Mouse (Mus musculus): ENCODE data around the gene Gm7073. TPM values are rescaled to one million over a fixed set of nuclear protein-coding genes. Genes with fewer than 3 reads are reported as not detected.

Gene Gm7073
- polyA plus RNA-seq, 1 experiment from 2014 or later = not detected

GRCm38 (mm10) chrX:60463786-60464185 is 75.3 kb downstream of the Gm7073 start:
- no peaks in the 10 kb centered on the region for H3K27me3 ChIP-seq
- H3K4me2 ChIP-seq (replicated peaks) = no peak overlapping the region
- no peaks in the 10 kb centered on the region for H3K4me1 ChIP-seq (replicated peaks)
- H3K27ac ChIP-seq = no peak overlapping the region
- no peak for ATAC-seq
- 12% methylated on average over 2 of the region's 2 CpGs for WGBS
- no peak overlapping the region for H3K9ac ChIP-seq (replicated peaks)
- H3K4me3 ChIP-seq (replicated peaks) = no peak overlapping the region
- H3K9me3 ChIP-seq = no peaks in the 10 kb centered on the region
- no peaks in the 10 kb centered on the region for H3K36me3 ChIP-seq

- Histone ChIP-seq H3K36me3 (no peaks in the 10 kb centered on the region), H3K27me3 (no peaks in the 10 kb centered on the region), H3K4me1 (replicated peaks) (no peaks in the 10 kb centered on the region), H3K9me3 (no peaks in the 10 kb centered on the region), H3K4me3 (replicated peaks) (no peak overlapping the region), H3K27ac (no peak overlapping the region), H3K4me2 (replicated peaks) (no peak overlapping the region), H3K9ac (replicated peaks) (no peak overlapping the region)
- ATAC-seq = no peak
- WGBS = 48% methylated on average over 4 of the region's 4 CpGs
Measured at GRCm38 (mm10) chrX:60414563-60415111, 124.4 kb downstream of the Gm7073 start.

GRCm38 (mm10) chrX:60405681-60406080 is 133.4 kb downstream of the Gm7073 start:
- 48% methylated on average over 4 of the region's 4 CpGs for WGBS
- H3K4me1 ChIP-seq (replicated peaks) = peaks cover 14% of the 10 kb centered on the region
- H3K36me3 ChIP-seq = no peaks in the 10 kb centered on the region
- H3K4me2 ChIP-seq (replicated peaks) = no peak overlapping the region
- no peak for ATAC-seq
- no peak overlapping the region for H3K4me3 ChIP-seq (replicated peaks)
- no peaks in the 10 kb centered on the region for H3K9me3 ChIP-seq
- no peaks in the 10 kb centered on the region for H3K27me3 ChIP-seq
- H3K9ac ChIP-seq (replicated peaks) = no peak overlapping the region
- no peak overlapping the region for H3K27ac ChIP-seq

- H3K4me3 ChIP-seq (replicated peaks) = peak overlapping the region; percentile 68
- WGBS = 17% methylated on average over 17 of the region's 17 CpGs
- H3K9ac ChIP-seq (replicated peaks) = peak overlapping the region; percentile 83
- H3K27ac ChIP-seq = peak overlapping the region; percentile 95
- peaks cover 14% of the 10 kb centered on the region for H3K4me1 ChIP-seq (replicated peaks)
- no peaks in the 10 kb centered on the region for H3K36me3 ChIP-seq
- H3K4me2 ChIP-seq (replicated peaks) = peak overlapping the region; percentile 39
- no peaks in the 10 kb centered on the region for H3K9me3 ChIP-seq
- H3K27me3 ChIP-seq = no peaks in the 10 kb centered on the region
- peak; percentile 98 for ATAC-seq
Measured at GRCm38 (mm10) chrX:60404668-60405044, 134.4 kb downstream of the Gm7073 start.

GRCm38 (mm10) chrX:60403764-60404667 is 135.0 kb downstream of the Gm7073 start:
- Histone ChIP-seq H3K4me2 (replicated peaks) (peak overlapping the region; percentile 64), H3K4me3 (replicated peaks) (peak overlapping the region; percentile 68), H3K9me3 (no peaks in the 10 kb centered on the region), H3K27ac (peak overlapping the region; percentile 95), H3K4me1 (replicated peaks) (peaks cover 14% of the 10 kb centered on the region), H3K9ac (replicated peaks) (peak overlapping the region; percentile 83), H3K36me3 (no peaks in the 10 kb centered on the region), H3K27me3 (no peaks in the 10 kb centered on the region)
- 16% methylated on average over 71 of the region's 126 CpGs for WGBS
- ATAC-seq = peak; percentile 87

GRCm38 (mm10) chrX:60403062-60403763 is 135.8 kb downstream of the Gm7073 start:
- H3K4me3 ChIP-seq (replicated peaks) = peak overlapping the region; percentile 68

GRCm38 (mm10) chrX:60394292-60394691 is 144.8 kb downstream of the Gm7073 start:
- Histone ChIP-seq H3K9ac (replicated peaks) (no peak overlapping the region), H3K4me2 (replicated peaks) (no peak overlapping the region), H3K27me3 (no peaks in the 10 kb centered on the region), H3K4me1 (replicated peaks) (no peaks in the 10 kb centered on the region), H3K27ac (no peak overlapping the region), H3K4me3 (replicated peaks) (no peak overlapping the region), H3K36me3 (no peaks in the 10 kb centered on the region), H3K9me3 (no peaks in the 10 kb centered on the region)
- ATAC-seq = no peak
- 71% methylated on average over 4 of the region's 4 CpGs for WGBS

More at GRCm38 (mm10) chrX:60403062-60403763, 135.8 kb downstream of the Gm7073 start:
- Histone ChIP-seq H3K9me3 (no peaks in the 10 kb centered on the region), H3K4me1 (replicated peaks) (peaks cover 14% of the 10 kb centered on the region), H3K4me2 (replicated peaks) (peak overlapping the region; percentile 64), H3K36me3 (no peaks in the 10 kb centered on the region), H3K9ac (replicated peaks) (peak overlapping the region; percentile 83), H3K27me3 (no peaks in the 10 kb centered on the region), H3K27ac (peak overlapping the region; percentile 39; the same call in 1 of the 2 replicates)
- peak; percentile 35 for ATAC-seq
- 32% methylated on average over 43 of the region's 46 CpGs for whole genome bisulfite sequencing

- H3K27ac ChIP-seq = no peak overlapping the region
- H3K4me1 ChIP-seq (replicated peaks) = no peaks in the 10 kb centered on the region
- no peak overlapping the region for H3K4me3 ChIP-seq (replicated peaks)
- WGBS = 89% methylated on average over 1 of the region's 1 CpGs
- H3K9me3 ChIP-seq = no peaks in the 10 kb centered on the region
- H3K4me2 ChIP-seq (replicated peaks) = no peak overlapping the region
- no peak for ATAC-seq
- H3K27me3 ChIP-seq = no peaks in the 10 kb centered on the region
- no peaks in the 10 kb centered on the region for H3K36me3 ChIP-seq
- no peak overlapping the region for H3K9ac ChIP-seq (replicated peaks)
Measured at GRCm38 (mm10) chrX:60386852-60387251, 152.2 kb downstream of the Gm7073 start.

MicroRNAs within 50 kb of the gene (microRNA counts, 519-probe panel; counts per million panel counts)
- microRNA mmu-miR-505 = 2,181 counts per million, percentile 61 among the panel's probes with 10 or more counts

Small RNAs within 50 kb of the gene (microRNA-seq; reads per million reads assigned to microRNA genes)
- gene Mir505 = 215 reads per million, percentile 61 among the genes with 10 or more reads in this experiment

Other genes starting within 250 kb of the Gm7073 start
- gene Atp11c, start 53.4 kb upstream of the Gm7073 start, polyA plus RNA-seq (2015; fragmentation: Nextera tagmentation; extraction: Ambion mirVana) = 14.1 and 14.3 TPM in 2 replicates

Measured in midbrain, embryonic 13.5 days (tissue).